Mouse (Mus musculus) erythroblast, embryonic 14.5 days (primary cell): Measurements from ENCODE around the gene Tmem132b.

Source experiments
- GATA1 ChIP-seq: IDR thresholded peaks from 2 replicates; pipeline ENCODE4 v1.6.1; 2012; ENCODE audit warnings: low read length, inconsistent platforms, mixed read lengths
- TAL1 ChIP-seq: IDR thresholded peaks from 3 replicates; pipeline ENCODE4 v1.6.1; 2012; ENCODE audit warnings: low read length, inconsistent platforms, mixed read lengths

GRCm38 (mm10) chr5:125675623-125676022 lies 144.0 kb downstream of the Tmem132b start:
- TF ChIP-seq TAL1, result no peak
- no peak for TF ChIP-seq GATA1
